Mouse (Mus musculus) thymus, adult 2 months (tissue): ENCODE measurements around the gene Zc3h15. TPM values are rescaled to one million over a fixed set of nuclear protein-coding genes. Genes with fewer than 3 reads are reported as not detected.
"Not testable (repeated sequence)": the region's sequence is repeated elsewhere in the genome, so short reads cannot be mapped to it uniquely, and the experiment has no call there.

Experiments
- DNase-seq: peaks from one replicate; pipeline ENCODE4 v3.0.0; 2021
- H3K27ac ChIP-seq: fragments of 200-500 bp; 2 replicates; pipeline ENCODE4 v1.5.1; 2012; ENCODE audit warnings: low read length, control low read depth; ENCODE audit not compliant: control insufficient read depth, insufficient read depth
- H3K27me3 ChIP-seq: fragments of 200-500 bp; 2 replicates; pipeline ENCODE4 v1.6.1; 2012; ENCODE audit warnings: mild to moderate bottlenecking, low read length, moderate library complexity, mixed read lengths; ENCODE audit not compliant: control insufficient read depth, insufficient read depth
- H3K36me3 ChIP-seq: fragments of 200-500 bp; 2 replicates; pipeline ENCODE4 v1.6.1; 2012; ENCODE audit warnings: mild to moderate bottlenecking, low read length, moderate library complexity; ENCODE audit not compliant: control insufficient read depth, insufficient read depth
- H3K4me1 ChIP-seq: fragments of 200-500 bp; replicated peaks from 2 replicates; pipeline ENCODE4 v1.6.1; 2012; ENCODE audit warnings: low read length; ENCODE audit not compliant: control insufficient read depth, insufficient read depth
- H3K4me3 ChIP-seq: fragments of 200-500 bp; 2 replicates; pipeline ENCODE4 v1.5.1; 2012; ENCODE audit warnings: mild to moderate bottlenecking, low read length, control low read depth, moderate library complexity; ENCODE audit not compliant: control insufficient read depth, insufficient read depth
- CTCF ChIP-seq: fragments of 200-500 bp; IDR thresholded peaks from 2 replicates; pipeline ENCODE4 v1.5.1; 2012; ENCODE audit warnings: mild to moderate bottlenecking, control low read depth, low read length, moderate library complexity, borderline replicate concordance; ENCODE audit not compliant: control insufficient read depth, poor library complexity, insufficient read depth; ENCODE audit errors: extremely low read depth
- POLR2A ChIP-seq: fragments of 200-500 bp; IDR thresholded peaks from 2 replicates; pipeline ENCODE4 v1.6.1; 2012; ENCODE audit warnings: mild to moderate bottlenecking, low read length, control low read depth, moderate library complexity; ENCODE audit not compliant: control insufficient read depth, poor library complexity, insufficient read depth; ENCODE audit errors: extremely low read depth
- WGBS: fragments of 180-500 bp; shearing (Covaris S2); methylation state at CpG from one replicate; pipeline ENCODE4 v1.1.7; 2018; 5-methylcytosine and 5-hydroxymethylcytosine counted together
- polyA plus RNA-seq: library from polyadenylated mRNA; depleted of rRNA; stranded (reverse); fragments of >200 nt; gene quantifications from 2 replicates; pipeline ENCODE4 v1.2.3, GENCODE M21; 2012

The Zc3h15 gene
- polyA plus RNA-seq, 1 experiment: 19.8 TPM

GRCm38 (mm10) chr2:83660114-83660513 is 15.9 kb downstream of the Zc3h15 start:
- Histone ChIP-seq H3K4me1 (no peaks in the 10 kb centered on the region), H3K27ac (no peak overlapping the region), H3K4me3 (no peak overlapping the region), H3K36me3 (peaks cover 35% of the 10 kb centered on the region), H3K27me3 (no peaks in the 10 kb centered on the region)
- no peak for DNase-seq
- WGBS: 97% methylated on average over 1 of the region's 1 CpGs
- TF ChIP-seq POLR2A (no peak), CTCF (no peak)

DNA sequence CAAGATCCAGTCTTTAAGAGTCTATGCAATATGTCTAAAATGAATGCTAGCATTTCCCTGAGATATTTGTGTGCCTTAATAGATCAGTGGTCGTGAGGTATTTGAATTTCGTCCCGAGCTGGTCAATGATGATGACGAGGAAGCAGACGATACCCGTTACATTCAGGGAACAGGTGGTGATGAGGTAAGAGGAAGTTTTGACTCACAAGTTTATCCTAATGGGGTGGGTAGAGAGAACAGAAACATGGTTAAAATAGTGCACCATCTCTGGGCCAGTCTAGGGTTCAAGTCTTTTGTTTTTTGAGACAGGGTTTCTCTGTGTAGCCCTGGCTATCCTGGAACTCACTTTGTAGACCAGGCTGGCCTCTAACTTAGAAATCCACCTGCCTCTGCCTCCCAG is 17.1 kb downstream of the Zc3h15 start:
- no peak overlapping the region for H3K4me3 ChIP-seq

DNA sequence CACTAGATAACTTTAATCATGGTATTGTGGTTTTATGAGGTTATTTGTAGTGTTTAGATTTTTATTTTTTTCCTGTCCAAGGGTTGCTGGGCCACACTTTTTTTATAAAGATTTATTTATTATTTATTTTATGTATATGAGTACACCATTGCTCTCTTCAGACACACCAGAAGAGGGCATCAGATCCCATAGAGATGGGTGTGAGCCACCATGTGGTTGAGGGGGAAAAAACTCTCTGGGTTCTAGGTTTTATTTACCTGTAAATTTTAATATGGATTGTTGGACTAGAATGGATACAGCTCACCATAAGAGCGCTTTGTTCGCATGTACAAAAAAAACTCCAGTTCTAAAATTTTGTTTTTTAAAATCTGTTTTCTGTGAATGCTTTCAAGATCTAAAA is 20.8 kb downstream of the Zc3h15 start:
- DNase-seq, H3K27ac ChIP-seq, H3K4me3 ChIP-seq, H3K27me3 ChIP-seq, H3K4me1 ChIP-seq: not testable (repeated sequence)
- WGBS: 100% methylated on average over 2 of the region's 2 CpGs
- H3K36me3 ChIP-seq: peaks cover 25% of the 10 kb centered on the region

More for the DNA sequence above, 17.1 kb downstream of the Zc3h15 start:
- no peak overlapping the region for H3K27ac ChIP-seq
- no peak for TF ChIP-seq POLR2A
- TF ChIP-seq CTCF: no peak
- H3K36me3 ChIP-seq: peaks cover 35% of the 10 kb centered on the region
- no peaks in the 10 kb centered on the region for H3K4me1 ChIP-seq
- no peaks in the 10 kb centered on the region for H3K27me3 ChIP-seq
- 93% methylated on average over 6 of the region's 6 CpGs for WGBS
- DNase-seq: no peak

GRCm38 (mm10) chr2:83667430-83667829 is 23.2 kb downstream of the Zc3h15 start:
- H3K36me3 ChIP-seq: peaks cover 11% of the 10 kb centered on the region
- H3K27ac ChIP-seq: no peak overlapping the region
- no peaks in the 10 kb centered on the region for H3K4me1 ChIP-seq
- no peaks in the 10 kb centered on the region for H3K27me3 ChIP-seq
- DNase-seq: no peak
- 94% methylated on average over 2 of the region's 2 CpGs for whole genome bisulfite sequencing
- TF ChIP-seq CTCF (no peak), POLR2A (no peak)
- no peak overlapping the region for H3K4me3 ChIP-seq

DNA sequence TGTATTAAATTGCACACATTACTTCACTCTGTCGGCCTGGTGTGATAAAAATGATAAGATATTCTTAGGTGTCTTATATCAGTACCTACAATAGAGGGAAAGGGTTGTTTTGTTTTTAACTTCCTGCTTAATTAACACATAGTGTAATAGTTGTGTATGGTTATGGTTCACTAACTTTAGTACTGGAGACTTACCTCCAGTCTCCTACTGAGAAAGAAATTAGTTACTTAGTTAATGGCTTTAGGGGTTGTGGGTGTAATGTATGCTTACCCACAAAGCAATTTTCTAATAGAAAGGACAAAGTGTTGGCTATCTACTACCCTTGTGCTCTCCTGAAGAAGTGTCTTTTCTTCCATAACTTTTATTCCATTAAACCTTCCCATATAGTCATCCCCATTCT is 23.8 kb downstream of the Zc3h15 start:
- no peak for DNase-seq
- H3K27me3 ChIP-seq: no peaks in the 10 kb centered on the region
- no peak for TF ChIP-seq CTCF
- TF ChIP-seq POLR2A: no peak
- H3K36me3 ChIP-seq: peaks cover 5% of the 10 kb centered on the region
- H3K27ac ChIP-seq: no peak overlapping the region
- WGBS: 93% methylated on average over 1 of the region's 1 CpGs
- no peaks in the 10 kb centered on the region for H3K4me1 ChIP-seq
- H3K4me3 ChIP-seq: no peak overlapping the region

DNA sequence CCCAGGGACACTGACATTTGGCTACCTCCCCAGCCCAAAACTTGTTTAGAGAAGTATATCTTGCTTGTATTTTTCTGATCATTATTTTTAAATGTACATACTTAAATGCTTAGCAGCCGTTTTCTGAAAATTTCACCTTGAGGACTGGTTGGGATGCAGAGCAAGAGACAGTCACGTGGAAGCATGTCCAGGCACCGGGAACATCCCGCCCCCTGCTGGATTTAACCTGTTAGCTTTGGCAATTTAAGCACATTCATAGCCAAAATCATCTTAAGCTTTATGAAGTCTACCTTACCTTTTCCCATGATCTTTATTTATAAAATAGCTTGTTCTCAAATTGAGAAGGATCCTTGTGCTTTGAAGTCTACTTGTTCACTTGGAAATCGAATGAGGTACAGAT is 25.8 kb downstream of the Zc3h15 start:
- 96% methylated on average over 5 of the region's 5 CpGs for WGBS
- no peaks in the 10 kb centered on the region; the same call in 1 of the 2 replicates for H3K4me1 ChIP-seq
- H3K27ac ChIP-seq: no peak overlapping the region
- TF ChIP-seq CTCF (no peak), POLR2A (no peak)
- DNase-seq: no peak
- no peaks in the 10 kb centered on the region for H3K27me3 ChIP-seq
- peaks cover 3% of the 10 kb centered on the region; the same call in 1 of the 2 replicates for H3K36me3 ChIP-seq
- no peak overlapping the region for H3K4me3 ChIP-seq

DNA sequence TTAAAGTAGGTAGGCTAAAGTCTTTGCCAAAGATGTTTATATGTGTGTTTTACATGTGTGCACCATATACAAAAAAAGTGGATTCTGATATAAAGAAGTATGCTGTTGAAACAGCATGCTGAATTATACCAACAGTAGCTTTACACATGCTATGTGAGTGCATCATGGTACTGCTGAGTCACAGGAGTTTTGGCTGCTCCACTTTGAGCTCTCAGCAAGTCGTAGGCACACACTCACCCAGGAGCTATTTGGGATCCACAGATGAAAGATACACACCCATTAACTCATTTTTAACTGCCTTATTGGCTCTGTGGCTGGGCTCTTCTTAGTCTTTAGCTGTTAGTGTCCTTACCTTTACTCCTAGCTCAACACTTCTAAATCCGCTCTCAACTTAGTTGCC is 27.6 kb downstream of the Zc3h15 start:
- no peaks in the 10 kb centered on the region for H3K27me3 ChIP-seq

More for the DNA sequence above, 27.6 kb downstream of the Zc3h15 start:
- no peaks in the 10 kb centered on the region; the same call in 1 of the 2 replicates for H3K4me1 ChIP-seq
- TF ChIP-seq POLR2A (no peak), CTCF (no peak)
- H3K27ac ChIP-seq: no peak overlapping the region
- WGBS: 94% methylated on average over 2 of the region's 2 CpGs
- peaks cover 3% of the 10 kb centered on the region; the same call in 1 of the 2 replicates for H3K36me3 ChIP-seq
- DNase-seq: no peak
- H3K4me3 ChIP-seq: no peak overlapping the region
